Comparison of ENCODE assay signal across 10 mouse cellular contexts in the genomic region with DNA sequence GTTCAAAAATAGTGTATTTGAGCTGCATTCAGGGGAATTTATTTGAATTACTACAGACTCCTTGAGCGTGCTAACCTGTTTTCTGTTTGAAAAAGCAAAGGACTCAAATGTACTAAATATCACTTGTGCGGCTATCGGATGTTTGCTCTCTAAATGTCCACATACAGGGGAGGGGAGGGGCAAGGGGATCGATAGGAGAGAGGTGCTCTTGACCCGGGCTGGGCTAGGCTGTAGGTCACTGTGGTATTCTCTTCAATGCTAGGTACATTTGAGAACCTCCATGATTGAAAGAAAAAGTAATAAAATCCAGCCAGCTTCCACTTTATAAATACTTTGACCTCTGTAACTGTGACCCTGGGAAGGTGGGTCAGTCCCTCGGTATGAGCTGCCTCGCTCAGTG. TPM values are rescaled to one million over a fixed set of nuclear protein-coding genes. Genes with fewer than 3 reads are reported as not detected.
DNase-seq lines count a peak whose midpoint lies in the region; ATAC-seq and TF ChIP-seq lines count a peak whose summit lies in the region.
"Had no signal": no experiment of that assay in that cellular context is flagged by ENCODE, and none has a peak within 500 bp of the region (broad histone marks: within the 10 kb centered on the region; RNA-seq: fewer than 3 reads in every experiment).

No protein-coding gene starts in this region.

- H3K4me2 ChIP-seq in heart, embryonic 11.5 days, result 0 out of 2 replicates have a peak overlapping the region, but pooled peaks have one; percentile 3
- peak overlapping the region; percentile 9; the same call in 1 of the 2 replicates for H3K4me2 ChIP-seq in embryonic facial prominence, embryonic 12.5 days (replicated peaks)
- peak overlapping the region; percentile 51 for H3K4me2 ChIP-seq in hindbrain, postnatal 0 days (ENCODE audit: low read depth, low read length)
- peak overlapping the region; percentile 42 for H3K4me2 ChIP-seq in midbrain, embryonic 14.5 days (ENCODE audit: low read length)
- H3K4me2 ChIP-seq: embryonic facial prominence, embryonic 15.5 days had no signal

- H3K36me3 ChIP-seq in heart, embryonic 11.5 days (ENCODE audit: control insufficient read depth, insufficient read depth, low read length), result no peaks in the 10 kb centered on the region
- H3K36me3 ChIP-seq in embryonic facial prominence, embryonic 12.5 days, result no peaks in the 10 kb centered on the region
- H3K36me3 ChIP-seq in hindbrain, postnatal 0 days (ENCODE audit: insufficient read depth, low read length), result no peaks in the 10 kb centered on the region
- no peaks in the 10 kb centered on the region for H3K36me3 ChIP-seq in midbrain, embryonic 14.5 days (ENCODE audit: control insufficient read depth, insufficient read depth, low read length)
- H3K36me3 ChIP-seq: embryonic facial prominence, embryonic 15.5 days; heart, embryonic 10.5 days had no signal

- WGBS in heart, embryonic 11.5 days (ENCODE audit: insufficient replicate concordance), result 63% methylated on average over 7 of the region's 7 CpGs
- 55% methylated on average over 7 of the region's 7 CpGs for WGBS in embryonic facial prominence, embryonic 12.5 days
- 56% methylated on average over 7 of the region's 7 CpGs for WGBS in hindbrain, postnatal 0 days
- WGBS in midbrain, embryonic 14.5 days, result 56% methylated on average over 7 of the region's 7 CpGs

- no peak for DNase-seq in heart, postnatal 36 days
- DNase-seq in hindbrain, postnatal 0 days (ENCODE audit: low spot score), result no peak
- DNase-seq in midbrain, embryonic 14.5 days, result no peak
- no peak for DNase-seq in ovary, postnatal 14 days (ENCODE audit: low spot score)
- no peak for DNase-seq in left cerebral cortex, postnatal 4 days
- DNase-seq in heart, postnatal 14 days, result no peak

- no peak overlapping the region for H3K4me3 ChIP-seq in heart, embryonic 11.5 days (ENCODE audit: low read depth, low read length)
- no peak overlapping the region for H3K4me3 ChIP-seq in embryonic facial prominence, embryonic 12.5 days
- 0 out of 2 replicates have a peak overlapping the region, but pooled peaks have one; percentile 14 for H3K4me3 ChIP-seq in hindbrain, postnatal 0 days (ENCODE audit: low read length)
- H3K4me3 ChIP-seq in midbrain, embryonic 14.5 days (replicated peaks; ENCODE audit: low read depth, low read length), result no peak overlapping the region
- H3K4me3 ChIP-seq: embryonic facial prominence, embryonic 15.5 days; heart, embryonic 10.5 days had no signal

- H3K27ac ChIP-seq in heart, embryonic 11.5 days (ENCODE audit: low read depth, low read length), result no peak overlapping the region
- H3K27ac ChIP-seq in embryonic facial prominence, embryonic 12.5 days, result no peak overlapping the region
- peak overlapping the region; percentile 41 for H3K27ac ChIP-seq in hindbrain, postnatal 0 days
- peak overlapping the region; percentile 72 for H3K27ac ChIP-seq in midbrain, embryonic 14.5 days (replicated peaks; ENCODE audit: low read depth, low read length)
- H3K27ac ChIP-seq: embryonic facial prominence, embryonic 15.5 days had no signal

- peaks cover 10% of the 10 kb centered on the region for H3K4me1 ChIP-seq in heart, embryonic 11.5 days (ENCODE audit: control insufficient read depth, insufficient read depth, low read length)
- peaks cover 31% of the 10 kb centered on the region for H3K4me1 ChIP-seq in embryonic facial prominence, embryonic 12.5 days
- H3K4me1 ChIP-seq in hindbrain, postnatal 0 days (ENCODE audit: insufficient read depth, low read length), result peaks cover 18% of the 10 kb centered on the region
- H3K4me1 ChIP-seq in midbrain, embryonic 14.5 days (ENCODE audit: control insufficient read depth, insufficient read depth, low read length), result peaks cover 39% of the 10 kb centered on the region

- no peaks in the 10 kb centered on the region for H3K9me3 ChIP-seq in heart, embryonic 11.5 days (replicated peaks; ENCODE audit: control insufficient read depth, low read length)
- H3K9me3 ChIP-seq in embryonic facial prominence, embryonic 12.5 days, result no peaks in the 10 kb centered on the region
- H3K9me3 ChIP-seq in hindbrain, postnatal 0 days (ENCODE audit: low read length), result no peaks in the 10 kb centered on the region
- no peaks in the 10 kb centered on the region for H3K9me3 ChIP-seq in midbrain, embryonic 14.5 days (ENCODE audit: control insufficient read depth, low read length)
- H3K9me3 ChIP-seq: embryonic facial prominence, embryonic 15.5 days; heart, embryonic 10.5 days had no signal

- intact Hi-C loops in heart, postnatal 36 days (cut with DNase I), result no loop called here
- intact Hi-C loops in left cerebral cortex, postnatal 4 days (cut with DNase I), result no loop called here
- intact Hi-C loops in heart, postnatal 14 days (cut with DNase I), result no loop called here

- TF ChIP-seq CTCF in hindbrain, postnatal 0 days (IDR thresholded peaks at IDR 0.05; ENCODE audit: low read depth), result no peak

- H3K27me3 ChIP-seq in heart, embryonic 11.5 days (ENCODE audit: control insufficient read depth, insufficient read depth, low read length), result no peaks in the 10 kb centered on the region
- no peaks in the 10 kb centered on the region for H3K27me3 ChIP-seq in embryonic facial prominence, embryonic 12.5 days
- H3K27me3 ChIP-seq in hindbrain, postnatal 0 days (ENCODE audit: insufficient read depth, low read length), result no peaks in the 10 kb centered on the region
- H3K27me3 ChIP-seq in midbrain, embryonic 14.5 days (ENCODE audit: control insufficient read depth, insufficient read depth, low read length), result no peaks in the 10 kb centered on the region
- H3K27me3 ChIP-seq: embryonic facial prominence, embryonic 15.5 days had no signal

- no peak for ATAC-seq in heart, embryonic 11.5 days (replicated peaks; ENCODE audit: insufficient number of reproducible peaks, low FRiP score, low TSS enrichment)
- no peak for ATAC-seq in embryonic facial prominence, embryonic 12.5 days (ENCODE audit: insufficient number of reproducible peaks, insufficient read depth, low FRiP score, low TSS enrichment)
- no peak for ATAC-seq in hindbrain, postnatal 0 days
- ATAC-seq in midbrain, embryonic 14.5 days (ENCODE audit: low FRiP score, low TSS enrichment), result no peak

- H3K9ac ChIP-seq in heart, embryonic 11.5 days (ENCODE audit: low read depth, low read length), result no peak overlapping the region
- no peak overlapping the region for H3K9ac ChIP-seq in embryonic facial prominence, embryonic 12.5 days
- H3K9ac ChIP-seq in hindbrain, postnatal 0 days (replicated peaks; ENCODE audit: low read length), result peak overlapping the region; percentile 1; the same call in 1 of the 2 replicates
- H3K9ac ChIP-seq in midbrain, embryonic 14.5 days (replicated peaks; ENCODE audit: low read length), result no peak overlapping the region
- H3K9ac ChIP-seq: embryonic facial prominence, embryonic 15.5 days had no signal

RNA-seq across cellular contexts. Expression of a gene that starts 33.1 kb away (rescaled TPM):
- polyA plus RNA-seq in heart, embryonic 11.5 days (2014; fragmentation: Nextera tagmentation; extraction: Ambion mirVana), result 1.7 and 2.8 TPM in 2 replicates
- 1 to 10 TPM; 4.4 to 6.3 TPM for total RNA-seq in heart, postnatal 36 days (2021)
- 9.5 and 10.4 TPM in 2 replicates for polyA plus RNA-seq in embryonic facial prominence, embryonic 12.5 days (2016; fragmentation: Nextera tagmentation; extraction: Ambion mirVana)
- total RNA-seq in hindbrain, postnatal 0 days (2014; rRNA removed), result 27.0 and 29.1 TPM in 2 replicates
- 13.8 and 14.7 TPM in 2 replicates for polyA plus RNA-seq in hindbrain, postnatal 0 days (2015; fragmentation: Nextera tagmentation; extraction: Ambion mirVana)
- 26.7 and 36.0 TPM in 2 replicates for polyA plus RNA-seq in midbrain, embryonic 14.5 days (2014; fragmentation: Nextera tagmentation; extraction: Ambion mirVana)
- 10 to 100 TPM; 70.8 to 75.9 TPM for total RNA-seq in left cerebral cortex, postnatal 4 days (2021)
- 1 to 10 TPM; 4.4 to 4.6 TPM for total RNA-seq in heart, postnatal 14 days (2021)

Comparison
In these comparisons a context has a peak if more than half of its experiments do, and no peak if none do; other contexts are left out.
1. H3K27ac ChIP-seq: peak in hindbrain, postnatal 0 days (single experiment) and midbrain, embryonic 14.5 days (single experiment); none in heart, embryonic 11.5 days (single experiment) and embryonic facial prominence, embryonic 12.5 days (single experiment).
2. Peak in every context shown above with its lines, with median percentiles within 50 percentile points of each other: H3K4me2 ChIP-seq.